Mouse (Mus musculus) lung, embryonic 16.5 days (tissue): ENCODE results near the gene Cldn10. TPM values are rescaled to one million over a fixed set of nuclear protein-coding genes. Genes with fewer than 3 reads are reported as not detected.

ENCODE experiments used
- ATAC-seq: fragments of 200-750 bp; cut with Nextera tagmentation; 2 replicates; pipeline ENCODE4 v1.8.0; 2017; ENCODE audit warnings: low read depth, mild to moderate bottlenecking, moderate library complexity
- H3K27ac ChIP-seq: fragments of 300-500 bp; sonication (generic); 2 replicates; pipeline ENCODE4 v1.5.1; 2014; ENCODE audit warnings: mild to moderate bottlenecking, control low read depth, low read length
- H3K27me3 ChIP-seq: fragments of 300-500 bp; sonication (generic); 2 replicates; pipeline ENCODE4 v1.6.1; 2014; ENCODE audit warnings: low read depth, low read length, mixed read lengths; ENCODE audit not compliant: control insufficient read depth, insufficient read depth
- H3K36me3 ChIP-seq: fragments of 300-500 bp; sonication (generic); 2 replicates; pipeline ENCODE4 v1.6.1; 2014; ENCODE audit warnings: low read length; ENCODE audit not compliant: control insufficient read depth, insufficient read depth
- H3K4me1 ChIP-seq: fragments of 300-500 bp; sonication (generic); replicated peaks from 2 replicates; pipeline ENCODE4 v1.6.1; 2014; ENCODE audit warnings: low read length, mixed read lengths; ENCODE audit not compliant: control insufficient read depth, insufficient read depth
- H3K4me2 ChIP-seq: fragments of 300-500 bp; sonication (generic); 2 replicates; pipeline ENCODE4 v1.6.1; 2014; ENCODE audit warnings: low read depth, low read length, control low read depth
- H3K4me3 ChIP-seq: fragments of 300-500 bp; sonication (generic); 2 replicates; pipeline ENCODE4 v1.5.1; 2014; ENCODE audit warnings: mild to moderate bottlenecking, low read length, control low read depth
- H3K9ac ChIP-seq: fragments of 300-500 bp; sonication (generic); 2 replicates; pipeline ENCODE4 v1.6.1; 2014; ENCODE audit warnings: low read length, control low read depth
- H3K9me3 ChIP-seq: fragments of 300-500 bp; sonication (generic); 2 replicates; pipeline ENCODE4 v1.6.1; 2016; ENCODE audit warnings: low read length; ENCODE audit not compliant: control insufficient read depth
- WGBS: fragments of 180-500 bp; shearing (Covaris S2); extraction: QIAGEN DNeasy Blood & Tissue Kit; methylation state at CpG from one replicate; pipeline ENCODE4 v1.1.7; 2014; 5-methylcytosine and 5-hydroxymethylcytosine counted together
- polyA plus RNA-seq: library from polyadenylated mRNA; unstranded; fragments of >200 nt; fragmentation: Nextera tagmentation; extraction: Ambion mirVana; gene quantifications from 2 replicates; pipeline ENCODE4 v1.2.1, GENCODE M21; 2015

The Cldn10 gene
- polyA plus RNA-seq, 1 experiment from 2014 or later, result 83.5 TPM

GRCm38 (mm10) chr14:118874786-118875415 is 87.2 kb downstream of the Cldn10 start:
- 57% methylated on average over 10 of the region's 10 CpGs for WGBS
- H3K4me3 ChIP-seq, result no peak overlapping the region
- no peak overlapping the region for H3K4me2 ChIP-seq
- H3K27me3 ChIP-seq, result no peaks in the 10 kb centered on the region
- no peak overlapping the region; the same call in 1 of the 2 replicates for H3K27ac ChIP-seq
- ATAC-seq, result 0 out of 2 replicates have a peak, but pooled peaks have one; percentile 26
- H3K9me3 ChIP-seq, result no peaks in the 10 kb centered on the region
- peaks cover 6% of the 10 kb centered on the region for H3K36me3 ChIP-seq
- no peak overlapping the region for H3K9ac ChIP-seq
- 0 out of 2 replicates have a peak, but pooled peaks cover 2% of the 10 kb centered on the region for H3K4me1 ChIP-seq

DNA sequence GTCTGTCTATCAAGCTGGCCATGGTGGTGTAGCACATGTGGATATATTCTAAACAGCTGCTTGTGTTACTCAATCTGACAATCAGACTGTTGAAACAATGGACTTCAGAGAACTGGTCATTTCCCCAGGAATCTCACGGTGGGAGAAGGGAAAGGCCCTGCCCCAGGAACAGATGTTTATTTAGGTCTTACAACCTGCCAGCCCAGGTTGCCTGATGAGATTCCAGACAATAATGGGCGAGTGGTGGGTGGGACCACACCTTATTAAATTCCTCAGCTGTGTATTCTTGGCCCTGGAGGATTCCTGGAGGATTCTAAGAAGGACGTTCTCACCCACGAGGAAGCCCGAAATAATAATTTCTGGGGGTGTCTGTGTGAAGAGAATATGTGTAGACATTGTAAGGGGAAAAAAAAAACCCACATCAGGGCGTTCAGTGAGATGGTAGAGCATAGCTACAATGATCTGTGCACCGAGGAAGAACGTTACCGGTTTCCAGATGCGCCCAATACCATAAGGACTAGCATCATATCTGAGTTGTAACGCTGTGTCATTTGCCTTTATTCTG is 90.7 kb downstream of the Cldn10 start:
- Histone ChIP-seq H3K9ac (no peak overlapping the region), H3K9me3 (no peaks in the 10 kb centered on the region), H3K27ac (no peak overlapping the region), H3K4me2 (no peak overlapping the region), H3K4me1 (0 out of 2 replicates have a peak, but pooled peaks cover 2% of the 10 kb centered on the region), H3K27me3 (no peaks in the 10 kb centered on the region), H3K36me3 (peaks cover 11% of the 10 kb centered on the region), H3K4me3 (no peak overlapping the region)
- no peak for ATAC-seq
- 67% methylated on average over 11 of the region's 11 CpGs for WGBS

DNA sequence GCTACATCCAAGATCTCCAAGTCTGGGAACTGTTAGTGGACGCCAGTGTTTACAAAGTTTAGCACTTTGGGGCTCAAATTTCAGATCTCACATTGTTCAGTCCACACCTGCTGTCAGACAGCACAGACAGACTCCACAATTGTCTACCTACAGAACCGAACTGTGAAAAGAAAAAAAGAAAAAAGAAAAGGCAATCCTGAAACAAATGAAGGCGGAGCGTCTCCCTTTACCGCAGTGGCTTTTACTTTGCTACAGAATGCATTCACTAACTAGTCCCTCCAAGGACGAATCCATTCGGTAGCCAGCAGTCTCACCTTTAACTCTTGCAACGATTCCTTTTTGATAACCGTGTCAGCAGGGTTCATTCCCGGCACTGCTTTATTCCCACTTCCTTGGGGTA is 93.0 kb downstream of the Cldn10 start:
- WGBS, result 69% methylated on average over 10 of the region's 10 CpGs
- no peak for ATAC-seq
- Histone ChIP-seq H3K4me2 (no peak overlapping the region), H3K9me3 (no peaks in the 10 kb centered on the region), H3K4me3 (no peak overlapping the region), H3K27ac (no peak overlapping the region), H3K36me3 (peaks cover 13% of the 10 kb centered on the region), H3K4me1 (no peaks in the 10 kb centered on the region; the same call in 1 of the 2 replicates), H3K9ac (no peak overlapping the region), H3K27me3 (no peaks in the 10 kb centered on the region)

- Histone ChIP-seq H3K9me3 (no peaks in the 10 kb centered on the region), H3K36me3 (peaks cover 14% of the 10 kb centered on the region), H3K27ac (peak overlapping the region; percentile 32; the same call in 1 of the 2 replicates), H3K9ac (no peak overlapping the region), H3K4me3 (no peak overlapping the region), H3K4me2 (no peak overlapping the region), H3K4me1 (no peaks in the 10 kb centered on the region; the same call in 1 of the 2 replicates), H3K27me3 (no peaks in the 10 kb centered on the region)
- 57% methylated on average over 18 of the region's 18 CpGs for WGBS
- peak; percentile 69 for ATAC-seq
Measured at GRCm38 (mm10) chr14:118883344-118884249, 95.9 kb downstream of the Cldn10 start.

DNA sequence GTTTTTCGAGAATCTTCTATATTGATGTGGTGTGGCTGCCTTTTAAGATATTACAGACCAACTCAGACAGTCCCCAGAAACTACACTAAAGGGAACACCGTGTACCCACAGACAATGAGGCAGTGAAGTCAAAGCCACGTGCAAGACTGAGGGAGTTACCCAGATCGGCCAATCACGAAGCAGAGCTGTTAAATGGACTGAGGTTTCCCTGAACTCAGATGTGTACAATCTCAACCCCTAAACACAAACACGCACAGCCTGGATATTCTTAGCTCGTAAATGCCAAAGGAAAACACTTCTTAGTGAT is 96.5 kb downstream of the Cldn10 start:
- no peak overlapping the region for H3K9ac ChIP-seq
- ATAC-seq, result peak; percentile 77
- H3K4me3 ChIP-seq, result no peak overlapping the region
- peak overlapping the region; percentile 32; the same call in 1 of the 2 replicates for H3K27ac ChIP-seq
- H3K36me3 ChIP-seq, result peaks cover 13% of the 10 kb centered on the region
- WGBS, result 70% methylated on average over 7 of the region's 7 CpGs
- no peaks in the 10 kb centered on the region for H3K9me3 ChIP-seq
- no peaks in the 10 kb centered on the region; the same call in 1 of the 2 replicates for H3K4me1 ChIP-seq
- H3K27me3 ChIP-seq, result no peaks in the 10 kb centered on the region
- H3K4me2 ChIP-seq, result no peak overlapping the region

GRCm38 (mm10) chr14:118890101-118890500 is 102.4 kb downstream of the Cldn10 start:
- Histone ChIP-seq H3K4me3 (no peak overlapping the region), H3K27me3 (no peaks in the 10 kb centered on the region), H3K36me3 (peaks cover 10% of the 10 kb centered on the region), H3K4me2 (no peak overlapping the region), H3K27ac (no peak overlapping the region), H3K9ac (no peak overlapping the region), H3K9me3 (no peaks in the 10 kb centered on the region), H3K4me1 (no peaks in the 10 kb centered on the region)
- no peak for ATAC-seq
- WGBS, result 84% methylated on average over 4 of the region's 4 CpGs

DNA sequence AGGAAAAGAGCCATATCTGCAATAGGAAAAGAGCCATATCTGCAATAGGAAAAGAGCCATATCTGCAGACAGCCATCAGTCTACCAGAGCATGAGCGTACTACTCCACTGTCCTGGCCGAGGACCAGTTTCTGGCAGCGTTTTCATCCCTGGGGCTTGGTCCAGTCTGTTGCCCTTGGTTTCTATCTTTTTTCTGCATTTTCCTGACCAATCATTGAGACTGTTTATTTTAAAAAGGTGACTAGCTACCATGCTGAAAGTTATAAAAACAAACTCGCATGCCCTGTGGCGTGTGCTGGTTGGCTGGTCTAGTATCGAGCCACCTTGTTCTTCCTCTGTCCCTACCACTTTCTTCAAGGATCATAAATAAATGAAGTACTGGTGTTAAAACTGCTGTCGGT is 107.5 kb downstream of the Cldn10 start:
- Histone ChIP-seq H3K4me2 (no peak overlapping the region), H3K9ac (no peak overlapping the region), H3K9me3 (no peaks in the 10 kb centered on the region), H3K4me1 (no peaks in the 10 kb centered on the region), H3K4me3 (no peak overlapping the region), H3K27me3 (no peaks in the 10 kb centered on the region), H3K27ac (no peak overlapping the region), H3K36me3 (peaks cover 6% of the 10 kb centered on the region; the same call in 1 of the 2 replicates)
- 74% methylated on average over 7 of the region's 7 CpGs for WGBS
- no peak for ATAC-seq

DNA sequence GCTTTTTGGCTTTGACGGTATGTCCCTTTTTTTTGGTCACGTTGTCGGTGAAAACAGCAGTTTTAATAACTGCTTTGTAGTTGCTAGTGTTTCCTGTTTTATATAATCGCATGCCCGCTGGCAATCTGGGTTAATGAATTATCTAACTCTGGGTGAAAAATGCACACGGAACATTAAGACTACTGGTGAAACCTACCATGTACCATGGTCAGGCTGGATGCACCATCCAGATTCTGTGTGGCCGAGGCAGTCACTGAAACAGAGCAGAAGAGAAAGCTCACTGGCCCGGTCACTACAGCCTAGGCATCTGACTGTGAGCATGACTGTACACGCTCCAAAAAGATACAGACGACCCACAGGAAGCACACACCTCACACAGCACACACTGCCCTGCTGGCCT is 107.9 kb downstream of the Cldn10 start:
- Histone ChIP-seq H3K4me1 (no peaks in the 10 kb centered on the region), H3K36me3 (peaks cover 6% of the 10 kb centered on the region; the same call in 1 of the 2 replicates), H3K9ac (no peak overlapping the region), H3K27ac (no peak overlapping the region), H3K4me3 (no peak overlapping the region), H3K4me2 (no peak overlapping the region), H3K27me3 (no peaks in the 10 kb centered on the region), H3K9me3 (no peaks in the 10 kb centered on the region)
- 79% methylated on average over 10 of the region's 10 CpGs for WGBS
- ATAC-seq, result no peak

DNA sequence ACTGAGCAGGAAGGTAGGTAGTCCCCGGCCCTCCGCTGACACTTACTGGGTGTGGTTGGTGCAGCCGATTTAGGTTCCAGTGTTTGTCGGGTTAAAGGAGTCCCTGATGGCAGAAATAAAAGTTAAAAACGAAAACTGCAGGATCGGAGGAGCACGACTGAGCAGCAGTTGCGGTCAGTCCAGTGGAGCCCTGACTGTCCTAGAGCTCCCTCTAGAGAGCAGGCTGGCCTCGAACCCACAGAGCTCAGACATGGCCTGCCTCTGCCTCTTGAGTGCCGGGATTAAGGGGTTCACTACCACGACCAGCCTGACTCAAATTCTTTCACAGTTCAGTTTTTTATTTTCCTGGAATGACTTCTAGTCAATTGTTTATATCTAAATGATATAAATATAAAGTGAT is 112.2 kb downstream of the Cldn10 start:
- WGBS, result 75% methylated on average over 11 of the region's 11 CpGs
- peaks cover 9% of the 10 kb centered on the region for H3K36me3 ChIP-seq
- no peak for ATAC-seq

More for the DNA sequence above, 112.2 kb downstream of the Cldn10 start:
- no peak overlapping the region for H3K4me3 ChIP-seq
- no peak overlapping the region for H3K4me2 ChIP-seq
- H3K9ac ChIP-seq, result no peak overlapping the region
- no peak overlapping the region for H3K27ac ChIP-seq
- 0 out of 2 replicates have a peak, but pooled peaks cover 3% of the 10 kb centered on the region for H3K9me3 ChIP-seq
- H3K27me3 ChIP-seq, result no peaks in the 10 kb centered on the region
- no peaks in the 10 kb centered on the region for H3K4me1 ChIP-seq
